Mouse (Mus musculus): Measurements from ENCODE around the gene Rpl18a.

DNA sequence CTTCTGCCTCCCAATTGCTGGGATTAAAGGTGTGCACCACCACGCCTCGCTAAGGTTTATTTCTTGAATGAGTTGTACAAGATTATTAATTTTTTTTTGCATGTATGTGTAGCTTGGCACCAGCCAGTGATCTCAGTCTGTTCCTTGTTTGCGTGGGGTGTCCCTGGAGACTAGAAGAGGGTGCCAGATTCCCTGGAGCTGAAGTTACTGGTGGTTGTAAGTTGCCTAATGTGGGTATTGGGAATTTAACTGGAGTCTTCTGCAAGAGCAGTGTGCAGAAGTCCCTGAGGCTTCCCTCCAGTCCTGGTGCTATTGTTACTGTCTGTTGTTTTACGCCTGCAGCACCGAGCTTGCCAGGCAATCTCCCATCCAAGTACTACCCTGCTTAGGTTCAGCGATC, 40.0 kb upstream of the Rpl18a start:
- TF ChIP-seq CTCF (IDR thresholded peaks at IDR 0.05; ENCODE audit: borderline replicate concordance, insufficient read depth, low read length) = no peak
- TF ChIP-seq POLR2A (IDR thresholded peaks at IDR 0.05; ENCODE audit: low read depth, low read length) = no peak
